Mouse (Mus musculus) layer of hippocampus, adult 18-20 months (tissue): ENCODE measurements around the gene Trnt1. TPM values are rescaled to one million over a fixed set of nuclear protein-coding genes. Genes with fewer than 3 reads are reported as not detected.
A peak's percentile ranks its signal among the peaks of the same experiment; 100 is the strongest.

Experiments used
- DNase-seq, 2 experiments: peaks; one replicate each; pipeline ENCODE4 v3.0.0; 2022; ENCODE audit warnings: low spot score in 2 of 2
- total RNA-seq, 2 experiments: library from RNA; stranded (reverse); gene quantifications; 2 replicates each; pipeline ENCODE4 v1.2.3; 2021

Trnt1 gene
- total RNA-seq, 2 experiments from 2014 or later, result 51.9 to 55.7 TPM

GRCm38 (mm10) chr6:106770046-106770445 lies 1.1 kb downstream of the Trnt1 start:
- DNase-seq, result no peak

GRCm38 (mm10) chr6:106787138-106787537 lies 18.2 kb downstream of the Trnt1 start:
- no peak for DNase-seq

DNA sequence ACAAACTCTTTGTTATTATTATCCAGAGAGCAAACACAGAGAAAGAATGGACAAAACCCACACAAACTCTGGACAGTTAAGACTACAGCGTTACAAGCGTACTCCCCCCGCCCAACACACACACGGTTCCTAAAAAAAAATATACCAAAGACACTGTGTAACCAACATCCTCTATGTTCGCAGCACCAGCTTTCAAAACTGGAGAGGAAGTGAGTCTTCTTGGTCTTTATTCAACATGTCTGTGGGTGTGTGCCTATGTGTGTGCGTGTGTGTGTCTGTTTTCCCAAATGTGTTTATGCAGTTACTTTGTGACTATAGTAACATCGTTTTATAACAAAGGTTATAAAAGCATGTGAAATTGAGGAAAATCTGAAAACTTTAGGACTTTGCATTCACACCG lies 22.5 kb downstream of the Trnt1 start:
- no peak for DNase-seq

DNA sequence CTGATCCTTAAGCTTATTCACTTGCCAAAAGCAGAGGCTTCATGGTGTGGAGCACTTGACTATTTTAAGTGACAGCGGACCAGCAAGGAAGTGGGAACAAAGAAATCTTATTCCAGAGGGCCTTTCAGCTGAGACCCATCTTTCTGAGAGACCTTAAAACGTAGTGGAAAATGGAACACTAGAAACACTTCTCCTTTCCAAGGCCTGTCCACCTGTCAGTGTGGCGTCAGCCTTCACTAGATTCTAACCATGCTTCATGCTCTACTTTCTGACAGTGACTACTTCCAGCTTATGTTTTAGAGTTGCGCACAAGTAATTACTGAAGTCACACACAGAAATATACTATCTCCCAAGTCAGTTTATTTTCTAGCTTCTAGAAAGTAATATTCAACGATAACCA lies 23.6 kb downstream of the Trnt1 start:
- no peak for DNase-seq

GRCm38 (mm10) chr6:106793088-106793487 lies 24.2 kb downstream of the Trnt1 start:
- DNase-seq, result no peak

GRCm38 (mm10) chr6:106793621-106794020 lies 24.7 kb downstream of the Trnt1 start:
- no peak for DNase-seq

DNA sequence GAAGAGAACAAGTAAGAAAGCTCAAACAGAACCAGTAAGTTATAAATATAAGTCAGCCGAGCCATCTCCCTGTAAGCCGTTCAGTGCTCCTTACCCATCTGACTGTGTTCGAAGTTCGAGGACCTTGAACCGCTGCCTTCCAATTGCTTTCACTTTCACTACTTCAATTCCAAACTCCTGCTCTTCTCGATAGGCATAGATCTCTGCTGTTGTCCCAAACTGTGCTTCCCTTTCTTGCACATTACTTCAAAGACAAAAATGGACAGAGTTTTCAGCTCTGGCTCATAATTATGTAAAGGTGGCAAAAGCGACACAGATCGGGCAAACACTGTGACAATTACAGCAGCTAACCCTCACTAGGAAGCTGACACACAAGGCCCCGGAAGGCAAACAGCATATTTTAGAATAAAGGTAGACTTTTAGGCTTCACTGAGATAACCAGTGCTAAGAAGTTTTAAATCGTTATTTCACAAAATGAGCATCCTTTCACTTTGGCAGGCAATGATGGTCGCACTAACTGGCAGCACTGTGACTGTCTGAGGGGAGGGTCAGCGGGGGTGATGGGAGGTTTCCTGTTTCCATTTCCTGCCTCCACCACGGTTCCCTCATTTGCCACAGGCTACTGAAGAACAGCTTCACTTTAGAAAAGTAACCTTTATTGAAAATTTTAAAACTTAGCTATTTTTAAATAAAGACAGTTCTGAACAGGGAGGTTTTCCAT lies 25.3 kb downstream of the Trnt1 start:
- DNase-seq, result no peak

GRCm38 (mm10) chr6:106799333-106800226 lies 30.7 kb downstream of the Trnt1 start, which contains the start of gene Crbn:
Gene Crbn (minus strand): TSS chr6:106800077.
- peak; percentile 87 to 94 for DNase-seq

DNA sequence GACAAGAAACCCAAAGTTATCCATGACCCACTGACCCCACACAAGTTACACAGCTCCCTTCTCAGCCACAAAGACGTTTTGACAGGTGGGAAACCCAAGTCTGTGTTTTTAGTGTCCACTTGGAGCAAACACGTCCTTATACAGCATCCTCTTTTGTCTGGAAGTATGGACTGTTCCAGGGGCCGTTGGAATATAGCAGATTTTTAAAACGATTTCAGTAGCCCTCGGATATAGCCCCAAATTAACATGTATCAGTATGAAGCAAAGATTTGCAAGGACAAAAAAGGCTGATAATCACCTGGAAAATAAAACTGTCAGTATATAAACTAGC lies 31.3 kb downstream of the Trnt1 start:
- no peak for DNase-seq

GRCm38 (mm10) chr6:106804904-106805303 lies 36.0 kb downstream of the Trnt1 start:
- DNase-seq, result peak; percentile 45 to 69

GRCm38 (mm10) chr6:106809161-106809560 lies 40.2 kb downstream of the Trnt1 start:
- DNase-seq, result no peak

GRCm38 (mm10) chr6:106810686-106811085 lies 41.8 kb downstream of the Trnt1 start:
- DNase-seq, result no peak

GRCm38 (mm10) chr6:106819246-106819645 lies 50.3 kb downstream of the Trnt1 start:
- no peak for DNase-seq

GRCm38 (mm10) chr6:106819906-106820305 lies 51.0 kb downstream of the Trnt1 start:
- DNase-seq, result no peak

- DNase-seq, result no peak
Observed at GRCm38 (mm10) chr6:106820566-106820965, 51.6 kb downstream of the Trnt1 start.

GRCm38 (mm10) chr6:106822329-106822728 lies 53.4 kb downstream of the Trnt1 start:
- peak in 1 of 2 experiments; percentile 81 for DNase-seq

Other genes with a start within 250 kb of the Trnt1 start
- gene Il5ra, start 20.1 kb upstream of the Trnt1 start, total RNA-seq, result not detected
- gene Crbn, start 31.0 kb downstream of the Trnt1 start, total RNA-seq, result 100 to 1,000 TPM; 112 to 114 TPM